Mouse (Mus musculus) lung, postnatal 0 days (tissue): ENCODE measurements around the gene Exoc3l. TPM values are rescaled to one million over a fixed set of nuclear protein-coding genes. Genes with fewer than 3 reads are reported as not detected.

Experiments used
- ATAC-seq: fragments of 200-750 bp; cut with Nextera tagmentation; 2 replicates; pipeline ENCODE4 v1.8.0; 2017; ENCODE audit warnings: moderate library complexity
- DNase-seq: peaks from one replicate; pipeline ENCODE4 v3.0.0-alpha.2; 2016; ENCODE audit warnings: low spot score
- H3K27ac ChIP-seq: fragments of 300-500 bp; sonication (generic); 2 replicates; pipeline ENCODE4 v1.5.1; 2014; ENCODE audit warnings: antibody characterized with exemption, mild to moderate bottlenecking, low read length, mixed read lengths
- H3K27me3 ChIP-seq: fragments of 300-500 bp; sonication (generic); replicated peaks from 2 replicates; pipeline ENCODE4 v1.6.1; 2014; ENCODE audit warnings: low read length, mixed read lengths; ENCODE audit not compliant: insufficient read depth
- H3K36me3 ChIP-seq: fragments of 300-500 bp; sonication (generic); 2 replicates; pipeline ENCODE4 v1.6.1; 2014; ENCODE audit warnings: low read length, mixed read lengths; ENCODE audit not compliant: insufficient read depth
- H3K4me1 ChIP-seq: fragments of 300-500 bp; sonication (generic); 2 replicates; pipeline ENCODE4 v1.6.1; 2014; ENCODE audit warnings: antibody characterized with exemption, low read depth, low read length, mixed read lengths; ENCODE audit not compliant: insufficient read depth
- H3K4me2 ChIP-seq: fragments of 300-500 bp; sonication (generic); replicated peaks from 2 replicates; pipeline ENCODE4 v1.6.1; 2014; ENCODE audit warnings: low read depth, mild to moderate bottlenecking, low read length, moderate library complexity, mixed read lengths
- H3K4me3 ChIP-seq: fragments of 300-500 bp; sonication (generic); 2 replicates; pipeline ENCODE4 v1.5.1; 2014; ENCODE audit warnings: low read depth, low read length
- H3K9ac ChIP-seq: fragments of 300-500 bp; sonication (generic); replicated peaks from 2 replicates; pipeline ENCODE4 v1.6.1; 2014; ENCODE audit warnings: low read depth, mild to moderate bottlenecking
- H3K9me3 ChIP-seq: fragments of 300-500 bp; sonication (generic); 2 replicates; pipeline ENCODE4 v1.6.1; 2016; ENCODE audit warnings: low read length, mixed read lengths
- CTCF ChIP-seq: IDR thresholded peaks from 2 replicates; pipeline ENCODE4 v1.5.1; 2016; ENCODE audit warnings: antibody characterized with exemption, mild to moderate bottlenecking
- EP300 ChIP-seq: IDR thresholded peaks from 2 replicates; pipeline ENCODE4 v1.6.1; 2016; ENCODE audit warnings: antibody characterized with exemption, mild to moderate bottlenecking, control low read depth
- WGBS: fragments of 180-500 bp; shearing (Covaris S2); extraction: QIAGEN DNeasy Blood & Tissue Kit; methylation state at CpG from one replicate; pipeline ENCODE4 v1.1.7; 2014; 5-methylcytosine and 5-hydroxymethylcytosine counted together
- polyA plus RNA-seq: library from polyadenylated mRNA; unstranded; fragments of >200 nt; fragmentation: Nextera tagmentation; extraction: Ambion mirVana; gene quantifications from 2 replicates; pipeline ENCODE4 v1.2.1, GENCODE M21; 2015

Exoc3l gene
- polyA plus RNA-seq, 1 experiment from 2014 or later = 34.6 TPM

- no peak; the same call in 1 of the 2 replicates for TF ChIP-seq EP300
- TF ChIP-seq CTCF = no peak
- Histone ChIP-seq H3K36me3 (peaks cover 37% of the 10 kb centered on the region; the same call in 1 of the 2 replicates), H3K9me3 (no peaks in the 10 kb centered on the region), H3K27ac (peak overlapping the region; percentile 86), H3K27me3 (no peaks in the 10 kb centered on the region), H3K4me2 (peak overlapping the region; percentile 36), H3K4me3 (no peak overlapping the region), H3K9ac (no peak overlapping the region), H3K4me1 (peaks cover 46% of the 10 kb centered on the region)
- DNase-seq (peak; percentile 90), ATAC-seq (peak; percentile 69)
- 18% methylated on average over 6 of the region's 6 CpGs for WGBS
These were observed 44.2 kb upstream of the Exoc3l start for GRCm38 (mm10) chr8:105339886-105340635.

GRCm38 (mm10) chr8:105338992-105339391 lies 43.1 kb upstream of the Exoc3l start:
- H3K27ac ChIP-seq = peak overlapping the region; percentile 86
- no peaks in the 10 kb centered on the region for H3K27me3 ChIP-seq
- peaks cover 40% of the 10 kb centered on the region for H3K4me1 ChIP-seq
- no peak overlapping the region for H3K9ac ChIP-seq
- TF ChIP-seq CTCF (no peak), EP300 (no peak)
- H3K9me3 ChIP-seq = no peaks in the 10 kb centered on the region
- WGBS = 27% methylated on average over 4 of the region's 4 CpGs
- H3K4me3 ChIP-seq = no peak overlapping the region
- DNase-seq (peak; percentile 19), ATAC-seq (no peak)
- H3K36me3 ChIP-seq = peaks cover 47% of the 10 kb centered on the region
- no peak overlapping the region for H3K4me2 ChIP-seq

- Histone ChIP-seq H3K27ac (no peak overlapping the region), H3K9ac (no peak overlapping the region), H3K9me3 (no peaks in the 10 kb centered on the region), H3K4me1 (peaks cover 28% of the 10 kb centered on the region), H3K36me3 (peaks cover 65% of the 10 kb centered on the region), H3K4me3 (no peak overlapping the region), H3K27me3 (no peaks in the 10 kb centered on the region), H3K4me2 (no peak overlapping the region)
- 80% methylated on average over 32 of the region's 32 CpGs for WGBS
- TF ChIP-seq EP300 (no peak), CTCF (no peak)
- ATAC-seq (no peak), DNase-seq (no peak)
These were observed 40.7 kb upstream of the Exoc3l start for GRCm38 (mm10) chr8:105336373-105337130.

GRCm38 (mm10) chr8:105332523-105332922 lies 36.6 kb upstream of the Exoc3l start:
- ATAC-seq (no peak), DNase-seq (no peak)
- Histone ChIP-seq H3K9ac (no peak overlapping the region), H3K27me3 (no peaks in the 10 kb centered on the region), H3K4me1 (no peaks in the 10 kb centered on the region), H3K9me3 (no peaks in the 10 kb centered on the region), H3K36me3 (peaks cover 82% of the 10 kb centered on the region), H3K4me3 (no peak overlapping the region), H3K4me2 (no peak overlapping the region), H3K27ac (no peak overlapping the region)
- TF ChIP-seq EP300 (no peak), CTCF (no peak)
- 33% methylated on average over 2 of the region's 2 CpGs for WGBS

GRCm38 (mm10) chr8:105331931-105332330 lies 36.0 kb upstream of the Exoc3l start:
- H3K4me1 ChIP-seq = no peaks in the 10 kb centered on the region
- H3K36me3 ChIP-seq = peaks cover 78% of the 10 kb centered on the region
- H3K4me3 ChIP-seq = no peak overlapping the region
- no peak for DNase-seq
- no peak overlapping the region for H3K9ac ChIP-seq
- H3K4me2 ChIP-seq = no peak overlapping the region
- 91% methylated on average over 9 of the region's 9 CpGs for WGBS
- TF ChIP-seq CTCF (no peak), EP300 (no peak)
- no peak overlapping the region for H3K27ac ChIP-seq
- no peaks in the 10 kb centered on the region for H3K27me3 ChIP-seq
- H3K9me3 ChIP-seq = no peaks in the 10 kb centered on the region
- no peak for ATAC-seq

- Histone ChIP-seq H3K9me3 (no peaks in the 10 kb centered on the region), H3K4me3 (no peak overlapping the region), H3K4me1 (no peaks in the 10 kb centered on the region), H3K27ac (no peak overlapping the region), H3K9ac (no peak overlapping the region), H3K36me3 (peaks cover 73% of the 10 kb centered on the region), H3K4me2 (no peak overlapping the region), H3K27me3 (no peaks in the 10 kb centered on the region)
- ATAC-seq (no peak), DNase-seq (no peak)
- 85% methylated on average over 18 of the region's 22 CpGs for WGBS
- TF ChIP-seq EP300 (no peak), CTCF (no peak)
These were observed 35.6 kb upstream of the Exoc3l start for GRCm38 (mm10) chr8:105331469-105331868.
